Mouse (Mus musculus): Measurements from ENCODE around the gene Stpg2. TPM values are rescaled to one million over a fixed set of nuclear protein-coding genes. Genes with fewer than 3 reads are reported as not detected.
"Not testable (repeated sequence)": the region's sequence is repeated elsewhere in the genome, so short reads cannot be mapped to it uniquely, and the experiment has no call there.

The Stpg2 gene
- total and polyA plus RNA-seq, 2 experiments from 2014 or later: 0.14 TPM; not detected in 1

DNA sequence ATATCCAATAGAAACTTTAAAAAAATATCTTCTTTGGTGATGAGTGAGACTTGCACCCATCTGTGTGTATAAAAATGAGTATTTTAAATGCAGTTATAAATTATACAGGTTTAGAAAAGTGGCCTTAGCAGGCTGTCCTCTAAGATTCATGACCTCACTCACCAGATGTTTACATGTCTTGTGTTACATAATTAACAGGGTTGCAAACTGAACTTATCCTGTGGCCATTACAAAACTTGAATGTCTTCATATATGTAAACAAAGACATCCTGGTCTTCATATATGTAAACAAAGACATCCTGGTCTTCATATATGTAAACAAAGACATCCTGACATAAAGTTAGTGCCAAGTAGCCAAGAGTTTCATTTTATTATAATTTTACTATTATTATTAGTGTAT, 375.8 kb downstream of the Stpg2 start:
- Histone ChIP-seq H3K4me1 (ENCODE audit: insufficient read depth, low read length) (no peaks in the 10 kb centered on the region), H3K4me2 (ENCODE audit: low read depth, low read length) (no peak overlapping the region), H3K27ac (no peak overlapping the region), H3K27me3 (ENCODE audit: insufficient read depth, low read length) (no peaks in the 10 kb centered on the region), H3K36me3 (ENCODE audit: insufficient read depth, low read length) (no peaks in the 10 kb centered on the region), H3K9me3 (ENCODE audit: low read length) (no peaks in the 10 kb centered on the region), H3K9ac (replicated peaks; ENCODE audit: low read length) (no peak overlapping the region), H3K4me3 (ENCODE audit: low read length) (no peak overlapping the region)
- ATAC-seq (no peak), DNase-seq (ENCODE audit: low spot score) (no peak)
- TF ChIP-seq CTCF (IDR thresholded peaks at IDR 0.05; ENCODE audit: low read depth): no peak

DNA sequence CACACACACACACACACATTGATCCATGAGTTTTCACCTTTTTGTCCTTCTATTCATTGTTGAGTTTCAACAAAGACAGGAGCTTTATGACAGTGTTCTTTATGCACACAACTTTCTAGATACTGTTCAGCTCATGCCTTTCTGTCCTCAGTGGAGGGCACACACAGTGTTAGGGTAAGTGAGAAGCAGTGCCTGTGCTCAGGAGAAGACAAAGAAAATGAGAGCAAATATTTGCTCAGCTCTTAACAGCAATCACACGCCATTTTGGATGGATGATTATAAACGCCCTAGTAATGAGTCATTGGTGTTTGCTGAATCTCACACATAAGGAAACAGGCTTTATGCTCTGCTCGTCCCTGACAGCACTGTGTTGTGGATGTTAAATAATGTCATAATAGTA, 394.0 kb downstream of the Stpg2 start:
- Histone ChIP-seq H3K9me3 (ENCODE audit: low read length) (no peaks in the 10 kb centered on the region), H3K27ac (no peak overlapping the region), H3K36me3 (ENCODE audit: insufficient read depth, low read length) (no peaks in the 10 kb centered on the region), H3K27me3 (ENCODE audit: insufficient read depth, low read length) (no peaks in the 10 kb centered on the region), H3K4me3 (ENCODE audit: low read length) (no peak overlapping the region), H3K4me2 (ENCODE audit: low read depth, low read length) (no peak overlapping the region), H3K4me1 (ENCODE audit: insufficient read depth, low read length) (no peaks in the 10 kb centered on the region), H3K9ac (replicated peaks; ENCODE audit: low read length) (no peak overlapping the region)
- 81% methylated on average over 3 of the region's 3 CpGs for WGBS
- DNase-seq (ENCODE audit: low spot score) (no peak), ATAC-seq (no peak)
- no peak for TF ChIP-seq CTCF (IDR thresholded peaks at IDR 0.05; ENCODE audit: low read depth)

DNA sequence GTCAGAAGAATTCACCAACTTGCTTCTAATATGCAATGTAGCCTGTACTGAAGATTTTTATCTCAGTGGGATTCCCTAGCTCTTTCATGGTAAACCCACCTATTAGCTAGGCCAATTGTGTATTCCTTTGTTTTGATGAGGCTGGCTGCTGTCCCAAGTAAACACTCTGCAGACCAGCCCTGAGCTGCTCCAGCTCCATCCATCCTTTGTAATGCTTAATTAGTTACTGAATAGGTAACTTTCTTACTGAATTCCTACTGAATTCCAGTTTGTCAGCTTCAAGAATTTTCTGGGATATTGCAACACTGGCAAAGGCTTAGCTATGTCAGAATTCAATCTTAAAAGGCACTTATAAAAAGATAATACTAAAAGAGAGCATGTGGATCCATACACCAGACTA, 402.8 kb downstream of the Stpg2 start:
- H3K9ac ChIP-seq (replicated peaks; ENCODE audit: low read length); H3K36me3 ChIP-seq (ENCODE audit: insufficient read depth, low read length); H3K27ac ChIP-seq; H3K4me1 ChIP-seq (ENCODE audit: insufficient read depth, low read length); H3K4me2 ChIP-seq (ENCODE audit: low read depth, low read length); H3K4me3 ChIP-seq (ENCODE audit: low read length); H3K27me3 ChIP-seq (ENCODE audit: insufficient read depth, low read length); ATAC-seq; DNase-seq (ENCODE audit: low spot score); H3K9me3 ChIP-seq (ENCODE audit: low read length): not testable (repeated sequence)

DNA sequence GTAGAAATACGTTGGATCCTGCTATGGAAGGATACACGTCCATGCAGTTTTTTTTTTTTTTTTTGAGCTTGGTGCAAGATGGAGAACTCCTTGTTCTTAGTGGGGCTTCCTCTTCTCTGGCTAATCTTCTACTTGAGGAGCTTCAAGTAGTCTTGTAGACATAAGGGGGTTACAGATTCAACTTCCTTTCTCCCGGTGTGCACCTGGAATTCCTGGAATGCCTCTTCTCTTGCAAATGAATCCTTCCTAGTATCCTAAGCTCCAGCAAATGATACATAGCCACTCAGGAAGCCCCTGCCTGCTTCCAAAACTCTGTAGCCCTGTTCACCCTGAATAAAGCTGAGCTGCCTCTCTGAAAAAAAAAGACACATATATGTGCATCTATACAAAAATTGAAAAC, 409.1 kb downstream of the Stpg2 start:
- no peaks in the 10 kb centered on the region for H3K27me3 ChIP-seq (ENCODE audit: insufficient read depth, low read length)
- 77% methylated on average over 3 of the region's 3 CpGs for WGBS
- no peaks in the 10 kb centered on the region for H3K4me1 ChIP-seq (ENCODE audit: insufficient read depth, low read length)
- H3K9ac ChIP-seq (replicated peaks; ENCODE audit: low read length): no peak overlapping the region
- no peak for ATAC-seq
- H3K4me3 ChIP-seq (ENCODE audit: low read length): no peak overlapping the region
- H3K4me2 ChIP-seq (ENCODE audit: low read depth, low read length): no peak overlapping the region
- DNase-seq (ENCODE audit: low spot score): no peak
- no peaks in the 10 kb centered on the region for H3K36me3 ChIP-seq (ENCODE audit: insufficient read depth, low read length)
- TF ChIP-seq CTCF (IDR thresholded peaks at IDR 0.05; ENCODE audit: low read depth): no peak
- no peak overlapping the region for H3K27ac ChIP-seq
- H3K9me3 ChIP-seq (ENCODE audit: low read length): no peaks in the 10 kb centered on the region

DNA sequence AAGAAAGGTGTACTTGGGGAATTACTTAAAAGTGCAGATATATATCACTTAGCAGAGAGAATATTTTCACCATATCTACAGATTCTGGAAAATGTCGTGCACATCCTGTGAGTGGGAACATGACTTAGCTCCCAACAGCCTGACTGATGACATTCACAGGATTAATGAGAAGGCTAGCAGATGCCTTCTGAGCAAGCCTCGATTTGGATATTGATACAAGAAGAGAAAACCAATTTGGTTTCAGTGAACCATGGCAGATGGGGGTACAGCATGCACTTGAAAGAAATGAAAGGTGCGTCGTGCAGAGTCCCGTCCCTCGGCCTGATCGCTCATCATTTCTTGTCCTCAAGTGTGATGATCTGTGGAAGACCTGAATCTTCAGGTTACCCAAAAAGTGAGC, 410.3 kb downstream of the Stpg2 start:
- TF ChIP-seq CTCF (IDR thresholded peaks at IDR 0.05; ENCODE audit: low read depth): no peak
- H3K27me3 ChIP-seq (ENCODE audit: insufficient read depth, low read length): no peaks in the 10 kb centered on the region
- H3K4me3 ChIP-seq (ENCODE audit: low read length): no peak overlapping the region
- no peaks in the 10 kb centered on the region for H3K36me3 ChIP-seq (ENCODE audit: insufficient read depth, low read length)
- no peaks in the 10 kb centered on the region for H3K9me3 ChIP-seq (ENCODE audit: low read length)
- ATAC-seq (no peak), DNase-seq (ENCODE audit: low spot score) (no peak)
- no peaks in the 10 kb centered on the region for H3K4me1 ChIP-seq (ENCODE audit: insufficient read depth, low read length)
- no peak overlapping the region for H3K4me2 ChIP-seq (ENCODE audit: low read depth, low read length)
- 84% methylated on average over 7 of the region's 7 CpGs for WGBS
- H3K27ac ChIP-seq: no peak overlapping the region
- H3K9ac ChIP-seq (replicated peaks; ENCODE audit: low read length): no peak overlapping the region

DNA sequence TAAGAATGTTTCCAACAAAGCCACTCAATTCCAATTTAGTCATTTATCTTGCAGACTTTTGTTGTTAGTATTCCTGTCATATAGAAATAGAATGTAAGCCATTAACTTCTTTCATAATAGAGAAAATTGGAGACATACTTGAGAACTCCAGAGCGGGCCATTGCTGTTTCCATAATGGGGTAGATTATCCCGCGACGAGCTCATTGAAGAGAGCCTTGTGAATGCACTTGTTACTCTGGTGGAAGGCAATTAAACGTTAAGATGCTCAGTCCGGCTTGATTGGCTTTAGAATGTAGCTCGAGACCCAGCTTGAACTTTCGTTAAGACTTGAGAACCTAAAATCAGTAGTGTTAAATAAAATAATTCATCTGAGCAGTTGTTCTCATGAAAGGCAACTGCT, 432.4 kb downstream of the Stpg2 start:
- no peak overlapping the region for H3K27ac ChIP-seq
- no peak overlapping the region for H3K4me3 ChIP-seq (ENCODE audit: low read length)
- no peaks in the 10 kb centered on the region for H3K9me3 ChIP-seq (ENCODE audit: low read length)
- DNase-seq (ENCODE audit: low spot score): no peak
- TF ChIP-seq CTCF (IDR thresholded peaks at IDR 0.05; ENCODE audit: low read depth): no peak
- no peak overlapping the region for H3K9ac ChIP-seq (replicated peaks; ENCODE audit: low read length)
- no peak for ATAC-seq
- no peaks in the 10 kb centered on the region for H3K36me3 ChIP-seq (ENCODE audit: insufficient read depth, low read length)
- no peak overlapping the region for H3K4me2 ChIP-seq (ENCODE audit: low read depth, low read length)
- WGBS: 61% methylated on average over 8 of the region's 8 CpGs
- H3K27me3 ChIP-seq (ENCODE audit: insufficient read depth, low read length): no peaks in the 10 kb centered on the region
- H3K4me1 ChIP-seq (ENCODE audit: insufficient read depth, low read length): no peaks in the 10 kb centered on the region

DNA sequence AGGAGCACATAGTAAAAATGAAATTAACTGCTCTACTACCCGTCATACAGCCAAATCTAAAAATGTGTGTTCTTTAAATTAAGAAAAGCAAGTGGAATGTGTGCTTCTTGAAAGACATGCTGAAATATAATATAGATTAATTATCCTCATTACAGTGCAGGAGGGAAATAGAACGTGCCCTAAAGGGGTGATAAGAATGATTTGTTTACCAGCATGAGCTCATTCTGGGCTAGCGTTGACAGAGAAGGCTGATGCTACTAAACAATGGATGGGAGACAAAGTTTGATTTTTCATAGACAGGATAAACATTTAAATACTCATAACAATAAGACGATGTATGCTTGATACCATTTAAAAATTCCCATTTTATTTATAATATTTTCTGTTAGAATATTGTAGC, 446.0 kb downstream of the Stpg2 start:
- Histone ChIP-seq H3K9ac (replicated peaks; ENCODE audit: low read length) (no peak overlapping the region), H3K27ac (no peak overlapping the region), H3K9me3 (ENCODE audit: low read length) (no peaks in the 10 kb centered on the region), H3K4me1 (ENCODE audit: insufficient read depth, low read length) (no peaks in the 10 kb centered on the region), H3K27me3 (ENCODE audit: insufficient read depth, low read length) (no peaks in the 10 kb centered on the region), H3K4me3 (ENCODE audit: low read length) (no peak overlapping the region), H3K36me3 (ENCODE audit: insufficient read depth, low read length) (no peaks in the 10 kb centered on the region), H3K4me2 (ENCODE audit: low read depth, low read length) (no peak overlapping the region)
- 59% methylated on average over 4 of the region's 4 CpGs for WGBS
- DNase-seq (ENCODE audit: low spot score): no peak
- ATAC-seq: no peak
- no peak for TF ChIP-seq CTCF (IDR thresholded peaks at IDR 0.05; ENCODE audit: low read depth)
